Mouse (Mus musculus) stomach, postnatal 0 days (tissue): ENCODE results near the gene Msrb3.

Source experiments
- CTCF ChIP-seq: IDR thresholded peaks from 2 replicates; pipeline ENCODE4 v1.5.1; 2016; ENCODE audit warnings: antibody characterized with exemption, low read depth, mild to moderate bottlenecking, moderate library complexity
- EP300 ChIP-seq: optimal IDR thresholded peaks from 2 replicates; pipeline ENCODE3; 2016; ENCODE audit warnings: antibody characterized with exemption

- no peak for TF ChIP-seq CTCF
- TF ChIP-seq EP300: no peak
Observed at GRCm38 (mm10) chr10:120913796-120914195, 14.9 kb upstream of the Msrb3 start.
